Mouse (Mus musculus): Measurements from ENCODE around the gene Atp6v1fnb.

Gene Atp6v1fnb

GRCm38 (mm10) chr6:29467583-29468354, 3.5 kb upstream of the Atp6v1fnb start, which contains the start of gene Atp6v1f:
Gene Atp6v1f (plus strand): TSS chr6:29467718.
- peak; percentile 96 for ATAC-seq (ENCODE audit: low TSS enrichment)

- no peak for ATAC-seq (ENCODE audit: low TSS enrichment)
Observed at GRCm38 (mm10) chr6:29468851-29469250, 2.4 kb upstream of the Atp6v1fnb start.

- peak; percentile 97 for ATAC-seq (ENCODE audit: low TSS enrichment)
Observed at GRCm38 (mm10) chr6:29473941-29474691, 2.9 kb downstream of the Atp6v1fnb start.

- no peak for ATAC-seq (ENCODE audit: low TSS enrichment)
Observed at GRCm38 (mm10) chr6:29474736-29475135, 3.5 kb downstream of the Atp6v1fnb start.

- no peak for ATAC-seq (ENCODE audit: low TSS enrichment)
Observed at GRCm38 (mm10) chr6:29482691-29483090, 11.5 kb downstream of the Atp6v1fnb start.

- ATAC-seq (ENCODE audit: low TSS enrichment): no peak
Observed at GRCm38 (mm10) chr6:29484716-29485559, 13.7 kb downstream of the Atp6v1fnb start.

- no peak for ATAC-seq (ENCODE audit: low TSS enrichment)
Observed at GRCm38 (mm10) chr6:29485951-29486350, 14.7 kb downstream of the Atp6v1fnb start.

- ATAC-seq (ENCODE audit: low TSS enrichment): no peak
Observed at GRCm38 (mm10) chr6:29494101-29494500, 22.9 kb downstream of the Atp6v1fnb start.

GRCm38 (mm10) chr6:29496270-29496669, 25.0 kb downstream of the Atp6v1fnb start:
- ATAC-seq (ENCODE audit: low TSS enrichment): no peak

GRCm38 (mm10) chr6:29497791-29498190, 26.6 kb downstream of the Atp6v1fnb start:
- no peak for ATAC-seq (ENCODE audit: low TSS enrichment)

- no peak for ATAC-seq (ENCODE audit: low TSS enrichment)
Observed at GRCm38 (mm10) chr6:29500177-29500576, 28.9 kb downstream of the Atp6v1fnb start.

GRCm38 (mm10) chr6:29500810-29501209, 29.6 kb downstream of the Atp6v1fnb start:
- ATAC-seq (ENCODE audit: low TSS enrichment): no peak

- ATAC-seq (ENCODE audit: low TSS enrichment): no peak
Observed at GRCm38 (mm10) chr6:29501599-29501998, 30.4 kb downstream of the Atp6v1fnb start.

GRCm38 (mm10) chr6:29505493-29505892, 34.3 kb downstream of the Atp6v1fnb start:
- ATAC-seq (ENCODE audit: low TSS enrichment): no peak

GRCm38 (mm10) chr6:29506834-29507233, 35.6 kb downstream of the Atp6v1fnb start:
- no peak for ATAC-seq (ENCODE audit: low TSS enrichment)

- no peak for ATAC-seq (ENCODE audit: low TSS enrichment)
Observed at GRCm38 (mm10) chr6:29507447-29508309, 36.4 kb downstream of the Atp6v1fnb start, which contains the start of gene Kcp. Gene Kcp (minus strand): TSS chr6:29507952.

- ATAC-seq (ENCODE audit: low TSS enrichment): no peak
Observed at GRCm38 (mm10) chr6:29509086-29509485, 37.8 kb downstream of the Atp6v1fnb start.

GRCm38 (mm10) chr6:29513284-29513683, 42.0 kb downstream of the Atp6v1fnb start:
- ATAC-seq (ENCODE audit: low TSS enrichment): peak; percentile 66

GRCm38 (mm10) chr6:29517139-29517538, 45.9 kb downstream of the Atp6v1fnb start:
- ATAC-seq (ENCODE audit: low TSS enrichment): peak; percentile 85

- no peak for ATAC-seq (ENCODE audit: low TSS enrichment)
Observed at GRCm38 (mm10) chr6:29522626-29523300, 51.5 kb downstream of the Atp6v1fnb start.
